Mouse (Mus musculus) cerebellum, postnatal 25 days (tissue): Measurements from ENCODE around the gene Gamt.
A peak's percentile ranks its signal among the peaks of the same experiment; 100 is the strongest.

Experiments
- DNase-seq, 2 experiments: peaks; one replicate each; pipeline ENCODE4 v3.0.0; 2021; ENCODE audit warnings: mixed read lengths in 2 of 2

Gene Gamt

DNA sequence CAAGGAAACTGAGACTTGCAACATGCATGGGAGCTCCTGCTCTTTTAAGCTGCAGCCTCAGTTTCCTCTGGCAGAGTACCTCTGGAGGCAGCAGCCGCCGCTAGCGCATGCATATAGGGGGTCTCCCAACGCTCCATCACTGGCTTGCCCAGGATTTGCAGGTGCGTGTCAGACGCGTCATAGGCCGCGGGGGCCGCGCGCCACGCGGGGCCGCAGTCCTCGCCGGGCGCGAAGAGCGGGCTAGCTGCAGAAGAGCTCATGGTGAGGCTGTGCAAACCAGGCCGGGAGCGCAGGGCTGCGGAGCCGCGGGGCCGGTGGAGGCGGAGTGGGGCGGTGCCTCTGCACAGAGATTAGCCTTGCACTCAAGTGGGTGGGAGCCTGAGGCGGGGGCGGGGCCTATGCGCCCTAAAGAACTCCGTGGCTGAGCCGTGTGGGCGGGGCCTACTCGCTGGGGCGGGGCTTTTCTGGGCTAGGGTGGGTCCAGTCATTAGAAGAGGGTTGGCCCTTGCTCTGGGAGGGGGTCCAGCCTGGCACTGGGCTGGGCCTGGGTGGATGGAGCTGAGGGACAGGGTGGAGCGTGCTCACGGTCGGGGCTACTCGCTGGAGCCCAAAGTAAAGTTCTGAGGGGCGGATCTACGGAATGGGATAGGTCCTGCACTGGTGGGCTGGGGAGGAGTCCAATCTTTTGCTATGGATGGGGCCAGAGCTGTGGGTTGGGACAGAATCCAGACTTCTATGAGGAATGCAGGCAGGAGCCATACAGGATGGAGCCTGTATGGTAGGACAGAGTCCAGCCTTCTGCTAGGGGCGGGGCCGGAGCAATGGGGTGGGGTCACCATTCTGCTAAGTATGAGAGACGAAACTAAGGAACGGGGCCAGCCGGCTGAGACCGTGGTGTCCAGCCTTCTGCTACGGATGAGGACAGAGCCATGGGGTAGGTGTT lies at the start of gene Gamt, which contains the start of gene Dazap1:
Gene Gamt, minus strand, starts transcription at position 371 of the 943 bp plus-strand sequence.
Gene Dazap1, plus strand, starts transcription at position 845 of the 943 bp plus-strand sequence.
- peak; percentile 91 to 97 for DNase-seq

- DNase-seq, result peak in 1 of 2 experiments; percentile 44
Observed at GRCm38 (mm10) chr10:80304862-80305261, 44.0 kb upstream of the Gamt start.

DNA sequence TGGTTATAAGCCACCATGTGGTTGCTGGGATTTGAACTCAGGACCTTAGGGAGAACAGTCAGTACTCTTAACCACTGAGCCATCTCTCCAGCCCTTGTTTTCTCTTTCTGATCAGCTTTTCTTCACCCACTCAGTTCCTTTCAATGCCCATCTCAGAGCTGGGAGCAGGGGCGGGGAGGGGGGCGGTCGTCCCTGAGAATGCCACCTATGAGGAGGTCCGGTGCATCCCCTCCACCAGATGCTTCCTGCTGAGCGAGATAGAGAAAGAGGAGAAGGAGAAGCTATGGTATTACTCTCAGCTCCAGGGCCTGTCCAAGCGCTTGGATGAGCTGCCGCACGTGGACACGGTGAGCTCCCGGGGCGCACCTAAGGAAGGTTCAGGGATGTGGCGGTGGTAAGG lies 43.6 kb upstream of the Gamt start:
- no peak for DNase-seq

DNA sequence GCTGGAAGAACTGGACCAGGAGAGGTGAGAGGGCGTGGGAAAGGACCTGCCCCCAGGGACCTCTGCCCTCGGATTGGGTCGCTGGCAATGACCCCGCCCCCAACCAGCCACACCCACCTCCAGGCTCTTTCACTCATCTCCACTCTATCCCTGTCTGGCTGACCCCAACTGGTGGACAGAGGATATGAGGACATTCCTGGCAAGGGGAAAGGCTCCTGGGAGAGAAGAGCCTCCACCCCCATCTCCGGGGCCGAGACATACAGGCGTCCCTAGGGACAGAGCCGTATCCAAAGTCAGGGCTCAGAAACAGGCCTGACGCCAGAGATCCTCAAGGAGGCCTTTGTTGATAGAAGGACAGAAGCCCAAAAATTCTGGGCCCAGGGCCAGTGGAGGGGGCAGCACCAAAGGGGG lies 41.7 kb upstream of the Gamt start:
- DNase-seq, result peak; percentile 58 to 70

GRCm38 (mm10) chr10:80302082-80302355 lies 41.2 kb upstream of the Gamt start:
- DNase-seq, result peak in 1 of 2 experiments; percentile 53

- DNase-seq, result peak; percentile 47 to 52
Observed at GRCm38 (mm10) chr10:80301256-80302081, 40.7 kb upstream of the Gamt start.

- DNase-seq, result peak; percentile 42 to 56
Observed at GRCm38 (mm10) chr10:80300672-80301181, 39.9 kb upstream of the Gamt start.

DNA sequence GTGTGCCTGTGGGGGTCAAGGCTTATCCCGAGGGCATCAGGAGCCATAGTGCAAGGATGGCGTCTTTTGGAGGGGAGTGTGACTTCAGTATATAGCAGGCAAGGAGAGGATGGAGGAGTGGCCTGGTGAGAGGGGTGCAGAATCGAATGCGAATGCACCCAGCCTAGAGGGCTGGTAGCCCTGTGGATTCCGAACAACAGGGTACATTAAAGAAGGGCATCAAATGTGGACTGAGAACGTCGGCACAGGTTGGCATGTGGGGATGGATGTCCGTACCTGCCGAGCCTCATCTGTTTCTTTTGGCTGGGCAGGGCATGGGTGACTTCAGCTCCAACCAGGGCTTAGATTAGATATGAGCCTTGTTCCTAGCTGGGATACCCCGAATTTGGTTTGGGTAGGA lies 39.0 kb upstream of the Gamt start:
- DNase-seq, result peak; percentile 50 to 57

DNA sequence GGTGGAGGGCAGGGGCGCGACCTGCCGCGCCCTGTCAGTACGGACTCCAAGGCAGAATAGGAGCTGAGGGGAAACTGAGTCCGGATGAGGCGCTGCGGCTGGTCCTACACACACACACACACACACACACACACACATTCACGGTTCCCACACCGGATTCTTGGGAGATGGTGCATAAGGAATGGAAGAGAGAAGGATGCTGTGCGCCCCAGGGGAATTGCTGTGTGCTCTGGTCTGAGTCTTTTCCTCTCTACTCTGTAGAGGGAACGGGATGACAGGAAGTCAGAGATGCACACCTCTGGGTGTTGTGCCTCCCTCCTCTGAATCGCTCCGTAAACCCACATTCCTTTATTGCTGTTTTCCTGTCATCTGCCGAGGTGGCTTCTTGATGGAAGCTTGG lies 38.5 kb upstream of the Gamt start:
- no peak for DNase-seq

DNA sequence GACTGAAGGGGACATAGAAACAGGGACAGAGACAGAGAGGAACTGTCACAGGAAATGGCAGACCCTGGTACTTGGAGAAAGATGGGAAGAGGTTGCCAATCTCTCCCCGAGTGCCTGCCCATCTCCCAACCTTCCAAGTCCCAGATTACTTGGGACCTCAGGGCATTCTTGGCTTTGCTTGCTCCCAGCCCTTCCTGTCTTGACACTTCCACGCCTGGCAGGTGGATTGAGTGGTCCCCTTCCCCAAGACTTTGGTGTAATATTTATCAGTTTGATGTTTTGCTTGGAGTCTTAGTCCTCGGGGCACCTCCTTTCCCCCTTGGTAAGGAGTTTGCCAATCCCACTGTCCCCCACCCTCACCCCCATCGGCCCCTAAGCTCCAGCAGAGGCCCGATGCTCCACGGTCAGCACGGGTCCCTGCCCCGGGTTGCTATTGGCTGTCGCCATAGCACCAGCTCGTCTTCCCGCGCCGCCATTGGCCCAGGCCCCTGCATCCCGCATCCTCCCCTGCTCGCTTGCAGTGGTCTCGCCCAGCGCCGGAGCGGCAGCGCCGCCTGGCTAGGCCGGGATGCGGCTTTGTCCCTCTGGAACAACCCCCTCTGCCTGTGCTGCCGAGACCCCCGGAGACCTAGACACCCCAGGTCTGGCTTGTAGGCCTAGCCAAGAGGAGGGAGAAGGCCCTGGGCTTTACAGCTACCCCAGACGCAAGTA lies 37.9 kb upstream of the Gamt start:
- peak; percentile 96 to 97 for DNase-seq

DNA sequence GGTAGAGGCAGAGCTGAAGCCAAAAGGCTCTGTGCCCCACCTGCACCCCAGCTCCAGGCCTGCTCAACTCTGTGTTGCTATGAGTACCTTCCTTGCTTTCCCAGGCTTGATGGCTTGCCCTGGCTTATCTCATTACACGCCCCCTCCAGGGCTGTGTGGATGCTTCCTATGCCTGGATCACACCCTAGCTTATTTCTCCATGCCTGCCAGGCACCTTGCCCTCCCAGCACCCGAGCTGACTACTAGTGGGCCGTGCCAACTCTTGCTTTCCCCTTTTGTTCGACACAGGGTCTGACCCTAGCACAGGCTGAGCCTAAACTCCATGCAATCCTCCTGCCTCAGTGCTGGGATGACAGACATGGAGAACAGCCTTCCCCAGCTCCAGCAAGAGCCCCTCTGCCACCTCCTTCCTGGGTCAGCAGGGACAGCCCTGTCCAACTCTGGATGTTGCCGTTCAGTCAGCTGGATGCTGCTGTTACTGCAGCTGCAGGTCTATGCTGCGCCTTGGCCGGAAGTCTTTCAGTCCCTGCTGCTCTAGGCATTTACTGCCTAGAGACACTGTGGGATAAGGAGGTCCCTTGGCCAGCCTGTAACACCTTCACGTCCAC lies 36.8 kb upstream of the Gamt start:
- peak; percentile 44 to 54 for DNase-seq

DNA sequence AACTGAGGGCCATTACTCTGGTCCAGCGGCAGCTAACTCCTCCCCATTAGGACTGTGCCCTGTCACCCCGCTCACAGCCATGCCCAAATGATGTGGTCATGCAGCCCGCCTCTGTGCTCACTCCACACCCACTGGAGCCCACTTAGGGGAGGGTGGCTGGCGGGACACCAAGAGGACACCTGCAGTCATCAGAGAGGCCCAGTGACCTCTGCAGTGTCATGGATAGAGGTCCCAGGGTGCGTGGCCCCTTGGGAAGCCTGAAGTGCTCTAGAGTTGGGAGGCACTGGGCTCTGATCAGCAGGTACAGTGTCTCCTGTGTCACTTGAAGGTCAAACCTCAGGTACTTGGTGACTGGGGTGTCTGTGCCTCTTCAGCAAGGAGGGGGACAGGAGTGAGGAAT lies 36.0 kb upstream of the Gamt start:
- DNase-seq, result peak in 1 of 2 experiments; percentile 52

DNA sequence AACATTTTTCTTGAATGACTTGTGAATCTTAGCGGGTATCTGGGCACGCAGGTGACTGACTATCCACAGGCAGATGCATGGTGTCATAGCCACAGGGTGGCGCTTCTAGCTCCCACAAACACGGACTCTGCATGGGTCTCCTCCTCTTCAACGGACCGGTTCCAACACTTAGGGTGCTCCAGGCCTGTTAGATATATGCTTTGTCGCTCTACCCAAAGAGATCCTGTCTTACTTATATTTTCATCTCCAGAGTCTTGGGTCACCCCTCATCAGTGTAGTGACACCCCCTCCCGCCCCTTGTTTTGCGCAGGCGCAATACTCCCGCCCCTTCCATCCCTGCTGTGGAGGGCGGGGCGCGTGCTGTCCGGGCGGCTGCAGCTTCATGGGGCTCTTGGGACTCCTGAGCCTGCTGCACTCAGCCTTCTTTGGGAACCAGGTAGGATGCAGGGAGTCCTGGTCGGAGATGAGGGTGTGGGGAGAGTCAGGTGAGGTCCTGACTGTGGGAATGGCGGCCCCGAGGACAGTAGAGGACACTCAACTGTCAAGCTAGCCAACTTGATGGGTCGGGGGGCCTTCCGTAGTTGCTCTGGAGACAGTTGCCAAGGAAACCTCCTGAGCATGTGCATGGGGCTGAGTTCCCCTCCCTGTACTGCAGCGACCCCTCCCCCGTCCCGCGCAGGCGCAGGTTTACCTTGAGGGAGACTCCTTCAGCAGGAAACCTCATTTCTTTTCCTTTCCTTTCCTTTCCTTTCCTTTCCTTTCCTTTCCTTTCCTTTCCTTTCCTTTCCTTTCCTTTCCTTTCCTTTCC lies 35.0 kb upstream of the Gamt start, which contains the start of gene Apc2:
Gene Apc2, plus strand, starts transcription at position 360 of the 808 bp plus-strand sequence.
- peak; percentile 89 for DNase-seq

DNA sequence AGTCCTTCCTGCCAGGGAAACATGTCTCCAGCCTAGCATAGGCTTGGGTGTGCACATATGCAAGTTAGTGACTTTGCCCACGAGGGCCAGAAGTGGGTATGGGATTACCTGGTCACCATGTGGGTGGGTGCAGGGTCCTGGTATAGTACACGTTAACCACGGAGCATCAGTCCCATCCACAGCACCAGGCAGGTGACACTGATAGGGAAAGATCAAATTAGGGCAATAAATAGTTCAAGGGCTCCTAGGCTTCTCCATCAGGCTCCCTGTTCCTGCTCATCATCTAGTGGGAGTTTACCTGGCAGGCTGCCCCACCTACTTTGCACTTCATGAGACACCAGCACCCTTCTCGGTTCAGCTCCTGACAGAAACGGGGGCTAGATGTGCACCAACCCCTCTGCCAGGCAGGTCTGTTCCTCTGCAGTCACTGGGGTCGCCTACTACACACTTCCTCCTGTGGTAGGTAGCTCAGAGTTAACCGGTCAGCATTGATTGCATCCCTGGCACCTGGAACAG lies 34.0 kb upstream of the Gamt start:
- DNase-seq, result peak in 1 of 2 experiments; percentile 47

- no peak for DNase-seq
Observed at GRCm38 (mm10) chr10:80294311-80294710, 33.5 kb upstream of the Gamt start.

- DNase-seq, result no peak
Observed at GRCm38 (mm10) chr10:80293325-80293724, 32.5 kb upstream of the Gamt start.

- DNase-seq, result peak; percentile 95 to 98
Observed at GRCm38 (mm10) chr10:80292251-80293146, 31.7 kb upstream of the Gamt start, which contains the start of gene Rps15. Gene Rps15, plus strand, starts transcription at chr10:80292453.

GRCm38 (mm10) chr10:80288657-80289056 lies 27.8 kb upstream of the Gamt start:
- DNase-seq, result no peak

DNA sequence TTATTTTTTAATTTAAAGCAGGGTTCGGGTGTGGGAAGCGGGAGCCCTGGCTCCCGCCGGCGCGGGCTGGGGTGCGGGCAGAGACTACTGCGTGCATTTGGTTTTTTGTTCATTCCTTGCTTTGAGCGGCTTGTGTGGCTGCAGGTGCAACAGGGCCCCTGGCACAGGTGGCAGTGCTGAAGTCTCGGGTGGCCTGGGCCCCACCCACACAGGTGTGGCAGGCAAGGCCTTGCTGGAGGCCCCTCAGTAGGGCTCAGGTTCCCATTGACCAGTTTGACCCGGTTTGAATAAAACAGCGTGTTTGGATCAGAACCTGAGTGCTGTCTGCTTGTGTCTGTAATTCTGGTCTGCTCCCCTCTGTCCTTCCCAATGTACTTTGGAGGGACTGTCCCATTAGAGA lies 27.3 kb upstream of the Gamt start:
- no peak for DNase-seq
